In genomic region chr3:83038865-83039264, GRCm38 (mm10) we compare ENCODE assay signal across 34 mouse cellular contexts. TPM values are rescaled to one million over a fixed set of nuclear protein-coding genes. Genes with fewer than 3 reads are reported as not detected.
A peak's percentile ranks its signal among the peaks of the same experiment; 100 is the strongest.
DNase-seq lines count a peak whose midpoint lies in the region; ATAC-seq and TF ChIP-seq lines count a peak whose summit lies in the region.
"Had no signal": no experiment of that assay in that cellular context is flagged by ENCODE, and none has a peak within 500 bp of the region (broad histone marks: within the 10 kb centered on the region; RNA-seq: fewer than 3 reads in every experiment).

No protein-coding gene starts in this region.

- no peaks in the 10 kb centered on the region for H3K9me3 ChIP-seq in intestine, embryonic 15.5 days
- H3K9me3 ChIP-seq in liver, embryonic 11.5 days (ENCODE audit: control insufficient read depth, low read length) = no peaks in the 10 kb centered on the region
- no peaks in the 10 kb centered on the region for H3K9me3 ChIP-seq in liver, embryonic 16.5 days (replicated peaks; ENCODE audit: control insufficient read depth, low read length)
- H3K9me3 ChIP-seq: G1E; heart, embryonic 15.5 days; lung, embryonic 15.5 days; midbrain, embryonic 10.5 days; neural tube, embryonic 12.5 days had no signal

- no peak for TF ChIP-seq POLR2A in kidney, adult 2 months (IDR thresholded peaks at IDR 0.05; ENCODE audit: low read depth, low read length)

- no peak overlapping the region for H3K9ac ChIP-seq in intestine, embryonic 15.5 days
- no peak overlapping the region for H3K9ac ChIP-seq in liver, embryonic 11.5 days (ENCODE audit: low read depth, low read length)
- no peak overlapping the region for H3K9ac ChIP-seq in liver, embryonic 16.5 days (ENCODE audit: low read depth, low read length)
- H3K9ac ChIP-seq: heart, embryonic 15.5 days; lung, embryonic 15.5 days; neural tube, embryonic 12.5 days had no signal

- ATAC-seq in intestine, embryonic 15.5 days = peak; percentile 61; the same call in 1 of the 2 replicates
- peak; percentile 60 for ATAC-seq in liver, embryonic 11.5 days (replicated peaks; ENCODE audit: low FRiP score)
- peak; percentile 78 for ATAC-seq in liver, embryonic 16.5 days (ENCODE audit: low read depth)
- no peak for ATAC-seq in granulocyte monocyte progenitor cell, adult 5-6 weeks (replicated peaks; ENCODE audit: poor library complexity, severe bottlenecking)
- ATAC-seq: forebrain, embryonic 14.5 days; hindbrain, postnatal 0 days had no signal

- no peak overlapping the region for H3K27ac ChIP-seq in kidney, adult 2 months (ENCODE audit: insufficient read depth, low read depth, low read length)
- H3K27ac ChIP-seq in intestine, embryonic 15.5 days = no peak overlapping the region
- H3K27ac ChIP-seq in liver, embryonic 11.5 days (ENCODE audit: low read depth, low read length) = peak overlapping the region; percentile 6; the same call in 1 of the 2 replicates
- peak overlapping the region; percentile 62 for H3K27ac ChIP-seq in liver, embryonic 16.5 days (ENCODE audit: low read length)
- H3K27ac ChIP-seq: heart, embryonic 15.5 days; hindbrain, postnatal 0 days; kidney, postnatal 0 days; lung, embryonic 15.5 days; midbrain, embryonic 10.5 days; neural tube, embryonic 12.5 days had no signal

- peak; percentile 27 for DNase-seq in kidney, adult 2 months
- DNase-seq in kidney, adult 11 months = no peak
- DNase-seq in liver, embryonic 11.5 days (ENCODE audit: low spot score) = no peak
- DNase-seq in retina, embryonic 14.5 days (ENCODE audit: low spot score) = no peak
- no peak for DNase-seq in urinary bladder, postnatal 25 days (ENCODE audit: low spot score)
- DNase-seq: adrenal gland, postnatal 10 days; cerebellum, adult 11 months; cerebellum, adult 9-10 months; cerebellum, postnatal 36 days; gastrocnemius, postnatal 36 days; kidney, adult 18-20 months; layer of hippocampus, postnatal 36 days; left cerebral cortex, postnatal 4 days; right cerebral cortex, postnatal 25 days; thymus, postnatal 4 days had no signal

- WGBS in kidney, adult 2 months = 56% methylated on average over 2 of the region's 2 CpGs
- 68% methylated on average over 2 of the region's 2 CpGs for WGBS in intestine, embryonic 15.5 days
- WGBS in liver, embryonic 11.5 days = 63% methylated on average over 2 of the region's 2 CpGs
- 44% methylated on average over 2 of the region's 2 CpGs for WGBS in liver, embryonic 16.5 days (ENCODE audit: insufficient replicate concordance)

- H3K4me3 ChIP-seq in kidney, adult 2 months (ENCODE audit: insufficient read depth, low read depth, low read length) = no peak overlapping the region
- H3K4me3 ChIP-seq in intestine, embryonic 15.5 days (replicated peaks) = no peak overlapping the region
- H3K4me3 ChIP-seq in liver, embryonic 11.5 days (ENCODE audit: low read depth, low read length) = no peak overlapping the region
- H3K4me3 ChIP-seq in liver, embryonic 16.5 days (ENCODE audit: low read depth, low read length) = no peak overlapping the region
- H3K4me3 ChIP-seq: heart, embryonic 15.5 days; lung, embryonic 15.5 days; midbrain, embryonic 10.5 days; myocyte; neural tube, embryonic 12.5 days had no signal

- no peaks in the 10 kb centered on the region for H3K36me3 ChIP-seq in kidney, adult 2 months (ENCODE audit: control insufficient read depth, insufficient read depth, low read length)
- no peaks in the 10 kb centered on the region for H3K36me3 ChIP-seq in intestine, embryonic 15.5 days
- H3K36me3 ChIP-seq in liver, embryonic 11.5 days (ENCODE audit: control insufficient read depth, insufficient read depth, low read length) = no peaks in the 10 kb centered on the region
- no peaks in the 10 kb centered on the region for H3K36me3 ChIP-seq in liver, embryonic 16.5 days (ENCODE audit: control insufficient read depth, insufficient read depth)
- H3K36me3 ChIP-seq: G1E; heart, embryonic 15.5 days; lung, embryonic 15.5 days; midbrain, embryonic 10.5 days; neural tube, embryonic 12.5 days had no signal

- H3K4me2 ChIP-seq in intestine, embryonic 15.5 days (replicated peaks) = no peak overlapping the region
- no peak overlapping the region for H3K4me2 ChIP-seq in liver, embryonic 11.5 days
- no peak overlapping the region for H3K4me2 ChIP-seq in liver, embryonic 16.5 days (ENCODE audit: low read depth, low read length)
- H3K4me2 ChIP-seq: heart, embryonic 15.5 days; lung, embryonic 15.5 days; neural tube, embryonic 12.5 days had no signal

- no peaks in the 10 kb centered on the region for H3K4me1 ChIP-seq in kidney, adult 2 months (ENCODE audit: control insufficient read depth, insufficient read depth, low read length)
- no peaks in the 10 kb centered on the region for H3K4me1 ChIP-seq in intestine, embryonic 15.5 days (replicated peaks)
- H3K4me1 ChIP-seq in liver, embryonic 11.5 days (replicated peaks; ENCODE audit: control insufficient read depth, insufficient read depth, low read length) = no peaks in the 10 kb centered on the region
- no peaks in the 10 kb centered on the region for H3K4me1 ChIP-seq in liver, embryonic 16.5 days (ENCODE audit: control insufficient read depth, low read depth, low read length)
- H3K4me1 ChIP-seq: heart, embryonic 15.5 days; lung, embryonic 15.5 days; midbrain, embryonic 10.5 days; neural tube, embryonic 12.5 days had no signal

- TF ChIP-seq CTCF in kidney, adult 2 months (conservative IDR thresholded peaks at IDR 0.05; ENCODE audit: insufficient read depth, insufficient read length, low read depth, low read length) = no peak

- no peaks in the 10 kb centered on the region for H3K27me3 ChIP-seq in kidney, adult 2 months (replicated peaks; ENCODE audit: control insufficient read depth, insufficient read depth, low read length)
- no peaks in the 10 kb centered on the region for H3K27me3 ChIP-seq in intestine, embryonic 15.5 days (replicated peaks)
- no peaks in the 10 kb centered on the region for H3K27me3 ChIP-seq in liver, embryonic 11.5 days (replicated peaks; ENCODE audit: control insufficient read depth, insufficient read depth, low read length)
- no peaks in the 10 kb centered on the region for H3K27me3 ChIP-seq in liver, embryonic 16.5 days (ENCODE audit: control insufficient read depth, insufficient read depth, low read depth, low read length)
- H3K27me3 ChIP-seq: heart, embryonic 15.5 days; lung, embryonic 15.5 days; neural tube, embryonic 12.5 days had no signal

RNA-seq across cellular contexts. Expression of gene Fgb, which starts 10.8 kb away (rescaled TPM):
- 1.1 and 1.5 TPM in 2 replicates for polyA plus RNA-seq in kidney, adult 2 months (2012; rRNA removed)
- polyA plus RNA-seq in intestine, embryonic 15.5 days (2015; fragmentation: Nextera tagmentation; extraction: Ambion mirVana) = 7.0 and 9.4 TPM in 2 replicates
- polyA plus RNA-seq in liver, embryonic 11.5 days (2014; fragmentation: Nextera tagmentation; extraction: Ambion mirVana) = 176 and 188 TPM in 2 replicates
- 794 and 880 TPM in 2 replicates for polyA plus RNA-seq in liver, embryonic 16.5 days (2015; fragmentation: Nextera tagmentation; extraction: Ambion mirVana)
- total RNA-seq in granulocyte monocyte progenitor cell, adult 5-6 weeks (2014; fragmentation: Nextera tagmentation) = not detected in 2 replicates
- total RNA-seq in granulocyte monocyte progenitor cell, adult 5-6 weeks (2017) = not detected in 2 replicates
- total RNA-seq: heart, postnatal 25 days; hindbrain, postnatal 0 days; layer of hippocampus, postnatal 36 days; left cerebral cortex, postnatal 4 days; megakaryocyte progenitor cell, adult 5-6 weeks; midbrain, postnatal 0 days had no signal
- polyA plus RNA-seq: forebrain, embryonic 14.5 days; G1E; hindbrain, embryonic 11.5 days; hindbrain, postnatal 0 days; midbrain, embryonic 10.5 days; midbrain, postnatal 0 days; myocyte; neural tube, embryonic 12.5 days; spleen, adult 2 months had no signal

RNA-seq across cellular contexts. Expression of gene Fga, which starts 13.0 kb away (rescaled TPM):
- 5.0 and 5.5 TPM in 2 replicates for polyA plus RNA-seq in kidney, adult 2 months (2012; rRNA removed)
- polyA plus RNA-seq in intestine, embryonic 15.5 days (2015; fragmentation: Nextera tagmentation; extraction: Ambion mirVana) = 8.1 and 13.6 TPM in 2 replicates
- polyA plus RNA-seq in liver, embryonic 11.5 days (2014; fragmentation: Nextera tagmentation; extraction: Ambion mirVana) = 161 and 182 TPM in 2 replicates
- 1,431 and 1,544 TPM in 2 replicates for polyA plus RNA-seq in liver, embryonic 16.5 days (2015; fragmentation: Nextera tagmentation; extraction: Ambion mirVana)
- not detected in 2 replicates for total RNA-seq in granulocyte monocyte progenitor cell, adult 5-6 weeks (2014; fragmentation: Nextera tagmentation)
- total RNA-seq in granulocyte monocyte progenitor cell, adult 5-6 weeks (2017) = not detected in 2 replicates
- total RNA-seq: heart, postnatal 25 days; hindbrain, postnatal 0 days; layer of hippocampus, postnatal 36 days; left cerebral cortex, postnatal 4 days; megakaryocyte progenitor cell, adult 5-6 weeks; midbrain, postnatal 0 days had no signal
- polyA plus RNA-seq: embryonic facial prominence, embryonic 11.5 days; forebrain, embryonic 14.5 days; G1E; hindbrain, embryonic 11.5 days; hindbrain, postnatal 0 days; midbrain, embryonic 10.5 days; midbrain, postnatal 0 days; myocyte had no signal

RNA-seq across cellular contexts. Expression of gene Plrg1, which starts 16.5 kb away (rescaled TPM):
- polyA plus RNA-seq in kidney, adult 2 months (2012; rRNA removed) = 33.1 and 33.3 TPM in 2 replicates
- 87.4 and 88.3 TPM in 2 replicates for polyA plus RNA-seq in intestine, embryonic 15.5 days (2015; fragmentation: Nextera tagmentation; extraction: Ambion mirVana)
- 92.7 and 103 TPM in 2 replicates for polyA plus RNA-seq in liver, embryonic 11.5 days (2014; fragmentation: Nextera tagmentation; extraction: Ambion mirVana)
- polyA plus RNA-seq in liver, embryonic 16.5 days (2015; fragmentation: Nextera tagmentation; extraction: Ambion mirVana) = 40.9 and 45.1 TPM in 2 replicates
- total RNA-seq in granulocyte monocyte progenitor cell, adult 5-6 weeks (2014; fragmentation: Nextera tagmentation) = 50.3 and 62.1 TPM in 2 replicates
- total RNA-seq in granulocyte monocyte progenitor cell, adult 5-6 weeks (2017) = 71.2 and 77.6 TPM in 2 replicates

RNA-seq across cellular contexts. Expression of gene Fgg, which starts 31.3 kb away (rescaled TPM):
- polyA plus RNA-seq in kidney, adult 2 months (2012; rRNA removed) = 7.7 and 9.6 TPM in 2 replicates
- 6.4 and 10.7 TPM in 2 replicates for polyA plus RNA-seq in intestine, embryonic 15.5 days (2015; fragmentation: Nextera tagmentation; extraction: Ambion mirVana)
- polyA plus RNA-seq in liver, embryonic 11.5 days (2014; fragmentation: Nextera tagmentation; extraction: Ambion mirVana) = 178 and 182 TPM in 2 replicates
- 1,261 and 1,385 TPM in 2 replicates for polyA plus RNA-seq in liver, embryonic 16.5 days (2015; fragmentation: Nextera tagmentation; extraction: Ambion mirVana)
- not detected in 2 replicates for total RNA-seq in granulocyte monocyte progenitor cell, adult 5-6 weeks (2014; fragmentation: Nextera tagmentation)
- total RNA-seq in granulocyte monocyte progenitor cell, adult 5-6 weeks (2017) = not detected in 2 replicates
- total RNA-seq: heart, postnatal 25 days; hindbrain, postnatal 0 days; layer of hippocampus, postnatal 36 days; left cerebral cortex, postnatal 4 days; megakaryocyte progenitor cell, adult 5-6 weeks; midbrain, postnatal 0 days had no signal
- polyA plus RNA-seq: forebrain, embryonic 14.5 days; G1E; hindbrain, embryonic 11.5 days; large intestine, adult 2 months; myocyte; neural tube, embryonic 12.5 days had no signal

Comparison
In these comparisons a context has a peak if more than half of its experiments do, and no peak if none do; other contexts are left out.
1. H3K27ac ChIP-seq: peak in liver, embryonic 11.5 days (single experiment) and liver, embryonic 16.5 days (single experiment); none in kidney, adult 2 months (single experiment) and intestine, embryonic 15.5 days (single experiment).
2. RNA of gene Fgb, which starts 10.8 kb away (polyA plus RNA-seq): 794 to 880 TPM in liver, embryonic 16.5 days and 176 to 188 TPM in liver, embryonic 11.5 days; 7.0 to 9.4 TPM in intestine, embryonic 15.5 days and 1.1 to 1.5 TPM in kidney, adult 2 months; every median in the first group is over 10 times any median in the second.
3. RNA of gene Fga, which starts 13.0 kb away (polyA plus RNA-seq): 1,431 to 1,544 TPM in liver, embryonic 16.5 days and 161 to 182 TPM in liver, embryonic 11.5 days; 8.1 to 13.6 TPM in intestine, embryonic 15.5 days and 5.0 to 5.5 TPM in kidney, adult 2 months; every median in the first group is over 10 times any median in the second.